Mouse (Mus musculus): ENCODE measurements around the gene Macrod2.

DNA sequence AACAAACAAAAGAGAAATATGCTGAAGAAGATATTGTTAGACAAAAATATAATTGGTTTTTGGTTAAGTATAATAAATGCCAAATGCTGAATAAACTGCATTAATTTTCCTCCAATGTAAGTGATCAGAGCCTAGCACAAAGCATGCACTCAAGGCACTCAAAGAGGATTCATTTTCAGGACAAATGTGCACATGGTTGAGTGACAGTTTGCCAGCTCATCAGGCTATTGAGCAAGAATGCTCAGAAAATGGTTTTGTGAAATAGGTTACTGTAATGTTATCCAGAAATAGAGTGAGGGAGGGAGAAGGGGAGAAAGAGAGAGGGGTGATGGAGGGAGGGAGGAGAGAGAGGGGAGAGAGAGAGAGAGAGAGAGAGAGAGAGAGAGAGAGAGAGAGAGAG, 1268.9 kb downstream of the Macrod2 start:
- TF ChIP-seq GATA1 (IDR thresholded peaks at IDR 0.05; ENCODE audit: borderline replicate concordance, low read length) (no peak), FLI1 (IDR thresholded peaks at IDR 0.05; ENCODE audit: low read length) (no peak)

Data from megakaryocyte, embryonic 14.5 days (primary cell).